Mouse (Mus musculus): ENCODE measurements around the gene Ttc39d.

The Ttc39d gene

GRCm38 (mm10) chr17:80206671-80207581 is at the start of gene Ttc39d, which contains the start of gene Srsf7:
TSS of gene Ttc39d (plus strand) at chr17:80207460.
TSS of gene Srsf7 (minus strand) at chr17:80207307.
- in situ Hi-C loops (cut with MboI; ENCODE audit: low pct_unique_long_range_greater_than_20kb in 1 of 2, low sequenced_read_pairs in 2 of 2, unreplicated experiment in 1 of 2), result no loop called here

DNA sequence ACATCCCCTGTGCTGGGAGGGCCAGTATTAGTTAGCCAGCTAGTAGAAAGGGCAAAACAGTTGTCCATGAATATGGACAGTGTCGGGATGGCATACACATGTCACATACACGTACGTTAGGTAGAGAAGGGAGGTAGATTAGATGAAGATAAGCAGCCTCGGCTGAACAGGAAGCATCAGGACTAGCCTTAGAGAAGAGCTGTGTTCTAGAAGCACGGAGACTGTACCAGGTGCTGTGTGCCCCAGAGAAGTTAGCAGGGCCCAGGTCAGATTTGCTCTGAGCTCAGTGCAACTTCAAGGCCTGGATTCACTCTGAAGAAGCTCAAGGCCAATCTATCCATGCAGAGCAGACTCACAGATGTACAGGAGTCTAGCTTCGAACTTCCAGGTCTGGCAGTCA is 49.8 kb upstream of the Ttc39d start:
- in situ Hi-C loops (cut with MboI; ENCODE audit: low pct_unique_long_range_greater_than_20kb in 1 of 2, low sequenced_read_pairs in 2 of 2, unreplicated experiment in 1 of 2), result no loop called here

GRCm38 (mm10) chr17:80160454-80160853 is 46.8 kb upstream of the Ttc39d start:
- in situ Hi-C loops (cut with MboI; ENCODE audit: low pct_unique_long_range_greater_than_20kb in 1 of 2, low sequenced_read_pairs in 2 of 2, unreplicated experiment in 1 of 2), result no loop called here

GRCm38 (mm10) chr17:80163991-80164390 is 43.3 kb upstream of the Ttc39d start:
- in situ Hi-C loops (cut with MboI; ENCODE audit: low pct_unique_long_range_greater_than_20kb in 1 of 2, low sequenced_read_pairs in 2 of 2, unreplicated experiment in 1 of 2), result no loop called here

DNA sequence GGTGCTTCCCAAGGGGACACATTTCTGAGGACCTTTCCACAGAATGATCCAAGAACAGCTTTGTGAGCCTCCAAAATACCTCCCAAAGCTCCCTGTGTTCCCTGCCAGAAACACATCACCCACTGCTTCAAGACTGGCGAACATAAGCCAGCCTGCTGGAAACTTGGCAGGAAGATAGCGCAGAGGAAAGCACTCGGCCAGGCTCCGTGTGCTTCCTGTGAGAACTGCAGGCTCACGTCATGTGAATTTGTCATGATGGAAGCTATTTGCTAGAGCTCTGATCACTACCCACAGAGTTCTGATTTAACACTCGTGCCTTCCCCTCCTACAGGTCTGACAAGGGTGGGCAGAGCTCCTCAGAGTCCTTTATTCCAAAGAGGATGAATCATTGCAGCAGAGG is 41.5 kb upstream of the Ttc39d start:
- in situ Hi-C loops (cut with MboI; ENCODE audit: low pct_unique_long_range_greater_than_20kb in 1 of 2, low sequenced_read_pairs in 2 of 2, unreplicated experiment in 1 of 2), result no loop called here

DNA sequence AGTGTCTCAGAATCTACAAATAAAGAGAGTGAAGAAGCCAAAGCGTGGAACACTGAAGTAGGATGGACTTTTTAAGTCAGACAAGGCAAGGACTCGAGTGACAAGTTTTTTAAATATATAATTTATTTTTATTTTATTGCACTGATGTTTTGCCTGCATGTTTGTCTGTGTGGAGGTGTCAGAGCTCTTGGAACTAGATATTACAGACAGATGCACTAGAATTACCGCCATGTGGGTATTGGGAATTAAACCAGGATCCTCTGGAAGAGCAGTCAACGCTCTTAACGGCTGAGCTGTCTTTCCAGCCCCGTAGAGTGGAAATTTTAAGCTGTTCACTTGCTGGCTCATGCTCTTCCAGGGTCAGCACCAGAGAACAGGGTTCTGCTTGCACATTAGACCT is 40.9 kb upstream of the Ttc39d start:
- in situ Hi-C loops (cut with MboI; ENCODE audit: low pct_unique_long_range_greater_than_20kb in 1 of 2, low sequenced_read_pairs in 2 of 2, unreplicated experiment in 1 of 2), result no loop called here

- in situ Hi-C loops (cut with MboI; ENCODE audit: low pct_unique_long_range_greater_than_20kb in 1 of 2, low sequenced_read_pairs in 2 of 2, unreplicated experiment in 1 of 2), result no loop called here
Observed at GRCm38 (mm10) chr17:80167436-80167835, 39.8 kb upstream of the Ttc39d start.

DNA sequence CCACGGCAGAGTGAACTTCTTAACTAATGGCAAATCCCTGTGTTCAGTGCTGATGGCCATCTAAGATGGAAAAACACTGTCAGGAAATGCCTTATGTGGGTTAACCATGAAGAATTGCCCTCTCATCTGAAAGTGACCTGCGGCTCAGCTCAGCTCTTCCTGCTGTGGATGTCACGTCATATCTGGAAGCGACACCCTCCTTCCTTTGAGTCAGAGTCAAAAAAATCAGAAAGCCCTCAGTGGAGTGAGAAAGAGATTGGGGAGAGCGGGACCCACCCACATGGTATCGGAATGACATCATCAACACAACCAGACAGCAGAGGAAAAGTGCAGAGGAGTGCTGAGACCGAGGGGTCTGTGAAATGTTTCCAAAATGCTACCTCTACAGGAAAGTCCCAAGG is 39.4 kb upstream of the Ttc39d start:
- in situ Hi-C loops (cut with MboI; ENCODE audit: low pct_unique_long_range_greater_than_20kb in 1 of 2, low sequenced_read_pairs in 2 of 2, unreplicated experiment in 1 of 2), result no loop called here

DNA sequence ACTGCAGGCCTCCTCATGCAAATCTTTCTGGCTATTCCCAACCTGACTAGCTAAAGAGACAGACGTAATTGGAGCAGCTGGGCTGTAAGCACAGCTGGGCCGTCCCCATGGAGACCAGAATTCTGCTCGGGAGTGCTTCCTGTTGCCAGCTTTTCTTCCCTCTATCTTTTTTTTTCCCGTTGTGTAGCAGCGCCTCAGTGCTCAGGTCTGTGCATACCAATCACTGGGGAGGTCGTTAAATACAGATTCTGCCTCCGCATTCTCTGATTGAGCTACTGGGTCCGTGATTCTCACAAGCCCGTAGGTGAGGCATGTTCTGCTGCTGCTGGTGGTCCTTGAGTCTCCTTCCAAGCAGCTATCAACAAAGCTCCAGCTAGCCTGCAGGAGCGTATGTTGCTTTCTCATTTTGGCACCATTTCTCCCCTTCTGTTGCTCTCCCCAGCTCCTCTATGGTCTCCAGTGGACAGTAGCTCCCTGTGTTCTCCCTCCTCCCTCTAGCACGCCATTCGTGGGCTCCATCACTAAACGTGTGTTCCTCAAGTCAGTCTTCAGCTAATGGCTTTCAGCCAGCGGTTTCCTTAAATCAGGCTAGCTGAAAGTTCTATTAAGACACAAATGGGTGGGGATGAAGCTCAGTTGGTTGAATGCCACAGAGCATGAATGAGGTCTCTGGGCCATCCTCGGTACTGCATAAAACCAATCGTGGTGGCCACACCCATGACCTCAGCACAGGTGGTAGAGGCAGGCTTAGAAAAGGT is 38.7 kb upstream of the Ttc39d start:
- in situ Hi-C loops (cut with MboI; ENCODE audit: low pct_unique_long_range_greater_than_20kb in 1 of 2, low sequenced_read_pairs in 2 of 2, unreplicated experiment in 1 of 2), result no loop called here

- in situ Hi-C loops (cut with MboI; ENCODE audit: low pct_unique_long_range_greater_than_20kb in 1 of 2, low sequenced_read_pairs in 2 of 2, unreplicated experiment in 1 of 2), result no loop called here
Observed at GRCm38 (mm10) chr17:80169792-80170191, 37.5 kb upstream of the Ttc39d start.

DNA sequence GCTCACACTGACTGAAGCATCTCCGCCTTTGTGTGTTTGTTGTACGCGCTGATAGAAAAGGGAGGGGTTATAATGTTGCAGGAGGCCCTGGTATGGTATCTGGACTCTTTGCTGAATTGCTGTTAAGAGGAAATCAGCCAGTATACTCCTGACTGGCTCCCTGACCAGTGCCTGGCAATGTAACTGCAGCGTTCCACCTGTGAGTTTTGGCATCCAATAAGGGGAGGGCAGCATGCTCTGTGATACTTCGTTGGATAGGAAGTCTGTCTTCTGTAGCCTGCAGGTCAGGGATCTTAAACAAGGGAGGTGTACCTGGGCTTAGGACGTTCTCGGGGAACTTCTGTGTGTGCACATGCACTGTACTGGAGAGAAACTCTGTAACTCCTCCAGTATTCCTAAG is 36.3 kb upstream of the Ttc39d start:
- in situ Hi-C loops (cut with MboI; ENCODE audit: low pct_unique_long_range_greater_than_20kb in 1 of 2, low sequenced_read_pairs in 2 of 2, unreplicated experiment in 1 of 2), result no loop called here

DNA sequence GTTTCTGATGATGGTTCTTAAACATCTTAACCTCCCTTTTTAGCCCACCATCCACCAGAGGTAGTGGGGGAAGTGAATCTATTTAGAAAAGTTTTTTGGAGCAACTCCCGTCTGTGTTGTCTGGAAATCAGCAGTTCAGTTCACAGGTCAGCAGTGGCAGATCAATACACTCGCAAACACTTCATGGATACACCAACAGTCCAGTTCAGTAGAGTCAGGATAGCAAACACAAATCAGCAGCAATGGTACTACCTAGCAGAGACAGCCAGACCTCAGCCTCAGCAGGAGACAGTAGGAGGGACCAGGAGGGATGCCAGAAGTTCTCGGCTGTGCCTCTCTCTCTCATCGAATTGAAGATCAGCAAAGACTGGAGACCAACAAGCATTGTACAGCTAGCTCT is 35.3 kb upstream of the Ttc39d start:
- in situ Hi-C loops (cut with MboI; ENCODE audit: low pct_unique_long_range_greater_than_20kb in 1 of 2, low sequenced_read_pairs in 2 of 2, unreplicated experiment in 1 of 2), result no loop called here

- in situ Hi-C loops (cut with MboI; ENCODE audit: low pct_unique_long_range_greater_than_20kb in 1 of 2, low sequenced_read_pairs in 2 of 2, unreplicated experiment in 1 of 2), result no loop called here
Observed at GRCm38 (mm10) chr17:80172761-80173160, 34.5 kb upstream of the Ttc39d start.

DNA sequence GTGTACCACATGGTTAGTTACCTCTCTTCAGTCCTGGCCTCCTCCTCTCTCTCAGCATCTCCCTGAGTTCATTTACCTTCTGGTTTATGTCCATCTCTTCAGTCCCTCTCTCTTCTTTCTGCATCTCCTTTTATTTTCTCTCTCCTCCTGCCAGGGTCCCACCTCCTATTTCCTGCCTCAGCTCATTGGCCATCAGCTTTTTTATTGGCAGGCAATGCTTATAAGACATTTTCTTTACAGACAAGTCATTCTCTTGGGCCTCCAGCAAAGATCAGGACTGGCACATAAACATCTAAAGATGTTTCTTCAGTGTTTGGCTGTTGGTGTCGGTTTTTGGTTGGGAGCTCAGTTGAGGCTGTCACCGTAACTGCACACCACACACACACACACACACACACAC is 33.6 kb upstream of the Ttc39d start:
- in situ Hi-C loops (cut with MboI; ENCODE audit: low pct_unique_long_range_greater_than_20kb in 1 of 2, low sequenced_read_pairs in 2 of 2, unreplicated experiment in 1 of 2), result no loop called here

DNA sequence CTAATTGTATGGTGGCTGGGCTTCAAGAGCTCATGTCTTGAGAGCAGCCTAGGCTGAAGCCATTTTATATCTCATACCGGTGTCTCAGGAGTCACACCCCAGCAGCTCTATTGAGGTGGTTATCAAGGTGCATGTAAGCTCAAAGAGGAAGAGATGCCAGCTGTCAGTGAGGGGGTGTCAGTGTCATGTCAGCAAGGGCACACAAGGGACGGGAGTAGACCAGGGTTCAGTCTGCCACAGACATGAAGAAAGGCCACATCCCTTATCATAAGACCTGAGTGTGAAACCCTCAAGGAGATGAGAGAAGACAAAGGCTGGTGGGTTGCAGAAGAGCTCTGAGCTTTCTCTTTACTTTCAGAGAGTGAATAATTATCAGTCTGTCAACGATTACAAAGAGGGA is 33.1 kb upstream of the Ttc39d start:
- in situ Hi-C loops (cut with MboI; ENCODE audit: low pct_unique_long_range_greater_than_20kb in 1 of 2, low sequenced_read_pairs in 2 of 2, unreplicated experiment in 1 of 2), result no loop called here

DNA sequence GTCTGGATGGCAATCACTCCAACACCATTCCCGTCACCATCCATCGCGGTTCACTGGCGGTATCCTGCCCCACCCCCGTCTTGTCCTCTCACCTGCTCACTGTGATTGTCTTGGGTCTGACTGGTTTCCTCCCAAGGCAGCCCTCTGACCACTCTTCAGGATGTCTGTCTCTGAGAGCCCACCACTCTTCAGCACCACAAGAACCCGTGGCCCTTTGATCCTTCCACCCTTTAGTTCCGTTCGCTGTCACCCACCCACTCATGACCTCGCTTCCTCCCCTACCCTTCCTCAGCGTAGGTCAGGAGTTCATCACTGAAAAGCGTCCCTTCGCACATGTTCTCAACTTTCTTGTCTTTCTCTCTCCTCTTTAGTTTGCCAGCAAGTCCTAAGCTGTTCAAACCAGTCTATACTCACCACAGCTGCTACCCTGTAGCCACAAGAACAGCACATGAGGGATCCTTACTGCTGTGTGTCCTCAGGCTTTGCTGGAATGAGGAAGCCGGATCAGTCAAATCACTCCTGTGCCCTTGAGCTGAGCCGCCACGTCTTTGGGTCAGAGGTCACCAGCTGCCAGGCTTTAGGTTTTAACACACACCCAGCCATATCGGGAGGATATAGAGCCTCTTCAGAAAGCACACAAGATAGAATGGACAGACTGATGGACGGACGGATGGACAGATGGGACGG is 32.4 kb upstream of the Ttc39d start:
- in situ Hi-C loops (cut with MboI; ENCODE audit: low pct_unique_long_range_greater_than_20kb in 1 of 2, low sequenced_read_pairs in 2 of 2, unreplicated experiment in 1 of 2), result loop anchor here in 1 of 2 experiments (25.0 kb wide), 1 partner anchor 288 kb away; the partner anchor contains the start of gene Atl2

DNA sequence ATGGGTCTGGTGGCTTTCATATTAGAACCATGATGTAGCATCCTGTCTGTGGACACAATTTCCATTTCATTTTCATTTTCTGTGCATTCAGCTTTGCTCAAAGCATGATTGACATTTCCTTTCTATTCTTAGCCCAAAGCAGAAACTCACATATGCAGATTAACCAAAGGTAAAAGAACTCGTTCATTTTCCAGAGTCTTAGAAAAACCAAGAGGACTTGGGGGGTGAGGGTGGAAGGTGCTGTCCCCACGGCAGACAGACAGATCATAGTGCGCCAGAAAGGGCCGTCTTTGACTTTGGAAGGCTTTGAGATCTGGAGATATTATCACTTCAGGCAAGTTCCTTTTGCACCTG is 31.9 kb upstream of the Ttc39d start:
- in situ Hi-C loops (cut with MboI; ENCODE audit: low pct_unique_long_range_greater_than_20kb in 1 of 2, low sequenced_read_pairs in 2 of 2, unreplicated experiment in 1 of 2), result loop anchor here in 1 of 2 experiments (25.0 kb wide), 1 partner anchor 288 kb away; the partner anchor contains the start of gene Atl2

- in situ Hi-C loops (cut with MboI; ENCODE audit: low pct_unique_long_range_greater_than_20kb in 1 of 2, low sequenced_read_pairs in 2 of 2, unreplicated experiment in 1 of 2), result loop anchor here in 1 of 2 experiments (25.0 kb wide), 1 partner anchor 289 kb away; the partner anchor contains the start of gene Atl2
Observed at GRCm38 (mm10) chr17:80175966-80176365, 31.3 kb upstream of the Ttc39d start.

GRCm38 (mm10) chr17:80178846-80179245 is 28.4 kb upstream of the Ttc39d start:
- in situ Hi-C loops (cut with MboI; ENCODE audit: low pct_unique_long_range_greater_than_20kb in 1 of 2, low sequenced_read_pairs in 2 of 2, unreplicated experiment in 1 of 2), result loop anchor here in 1 of 2 experiments (25.0 kb wide), 1 partner anchor 292 kb away; the partner anchor contains the start of gene Atl2
